Mouse (Mus musculus): ENCODE measurements around the gene Hist1h3i.
"Not testable (repeated sequence)": the region's sequence is repeated elsewhere in the genome, so short reads cannot be mapped to it uniquely, and the experiment has no call there.

DNA sequence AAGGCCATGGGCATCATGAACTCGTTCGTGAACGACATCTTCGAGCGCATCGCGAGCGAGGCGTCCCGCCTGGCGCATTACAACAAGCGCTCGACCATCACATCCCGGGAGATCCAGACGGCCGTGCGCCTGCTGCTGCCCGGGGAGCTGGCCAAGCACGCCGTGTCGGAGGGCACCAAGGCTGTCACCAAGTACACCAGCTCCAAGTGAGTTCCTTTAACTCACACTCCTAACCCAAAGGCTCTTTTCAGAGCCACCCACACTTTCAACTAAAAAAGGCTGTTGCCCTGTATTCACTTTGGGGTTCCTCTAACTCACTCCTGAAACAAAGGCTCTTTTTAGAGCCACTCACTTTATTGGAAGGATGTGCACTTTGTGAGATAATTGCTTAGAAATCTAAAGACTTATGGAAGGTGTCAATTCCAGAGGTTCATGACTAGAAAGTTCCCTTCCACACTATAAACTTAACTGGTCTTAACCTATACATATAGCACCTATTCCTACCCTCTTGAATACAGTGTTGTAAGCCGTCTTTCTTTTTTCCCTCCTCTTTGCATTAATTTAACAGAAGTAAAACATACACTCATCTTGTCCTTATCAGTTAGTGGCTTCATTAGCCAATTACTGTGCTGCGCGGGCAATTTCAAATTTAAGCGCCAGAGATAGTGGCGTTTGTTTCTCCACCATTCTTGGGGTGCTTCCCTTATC lies 28.7 kb downstream of the Hist1h3i start:
- TF ChIP-seq GATA1 (IDR thresholded peaks at IDR 0.05; ENCODE audit: borderline replicate concordance, low read length); FLI1 (IDR thresholded peaks at IDR 0.05; ENCODE audit: low read length): not testable (repeated sequence)

Measured in megakaryocyte, embryonic 14.5 days (primary cell).